Mouse (Mus musculus) lung, embryonic 14.5 days (tissue): ENCODE results near the gene Elf2. TPM values are rescaled to one million over a fixed set of nuclear protein-coding genes. Genes with fewer than 3 reads are reported as not detected.

Experiments used
- ATAC-seq: fragments of 200-750 bp; cut with Nextera tagmentation; 2 replicates; pipeline ENCODE4 v1.8.0; 2017; ENCODE audit warnings: mild to moderate bottlenecking, moderate TSS enrichment, moderate library complexity; ENCODE audit not compliant: insufficient read depth
- DNase-seq: peaks from one replicate; pipeline ENCODE4 v3.0.0-alpha.2; 2015
- H3K27ac ChIP-seq: fragments of 300-500 bp; sonication (generic); 2 replicates; pipeline ENCODE4 v1.5.1; 2014; ENCODE audit warnings: low read depth, mild to moderate bottlenecking, moderate library complexity
- H3K27me3 ChIP-seq: fragments of 300-500 bp; sonication (generic); 2 replicates; pipeline ENCODE4 v1.6.1; 2014; ENCODE audit warnings: low read length, control low read depth; ENCODE audit not compliant: insufficient read depth
- H3K36me3 ChIP-seq: fragments of 300-500 bp; sonication (generic); 2 replicates; pipeline ENCODE4 v1.6.1; 2014; ENCODE audit warnings: control low read depth; ENCODE audit not compliant: insufficient read depth
- H3K4me1 ChIP-seq: fragments of 300-500 bp; sonication (generic); 2 replicates; pipeline ENCODE4 v1.6.1; 2014; ENCODE audit warnings: antibody characterized with exemption, control low read depth; ENCODE audit not compliant: insufficient read depth
- H3K4me2 ChIP-seq: fragments of 300-500 bp; sonication (generic); 2 replicates; pipeline ENCODE4 v1.6.1; 2014; ENCODE audit warnings: mild to moderate bottlenecking
- H3K4me3 ChIP-seq: fragments of 300-500 bp; sonication (generic); 2 replicates; pipeline ENCODE4 v1.5.1; 2014; ENCODE audit warnings: low read depth, low read length
- H3K9ac ChIP-seq: fragments of 300-500 bp; sonication (generic); 2 replicates; pipeline ENCODE4 v1.6.1; 2014
- H3K9me3 ChIP-seq: fragments of 300-500 bp; sonication (generic); 2 replicates; pipeline ENCODE4 v1.6.1; 2016; ENCODE audit warnings: low read depth, low read length, control low read depth
- CTCF ChIP-seq: IDR thresholded peaks from 2 replicates; pipeline ENCODE4 v1.5.1; 2016; ENCODE audit warnings: antibody characterized with exemption, low read depth
- WGBS: fragments of 180-500 bp; shearing (Covaris S2); extraction: QIAGEN DNeasy Blood & Tissue Kit; methylation state at CpG from one replicate; pipeline ENCODE4 v1.1.7; 2014; 5-methylcytosine and 5-hydroxymethylcytosine counted together
- polyA plus RNA-seq: library from polyadenylated mRNA; unstranded; fragments of >200 nt; fragmentation: Nextera tagmentation; extraction: Ambion mirVana; gene quantifications from 2 replicates; pipeline ENCODE4 v1.2.1, GENCODE M21; 2014

The Elf2 gene
- polyA plus RNA-seq, 1 experiment from 2014 or later: 60.8 TPM

DNA sequence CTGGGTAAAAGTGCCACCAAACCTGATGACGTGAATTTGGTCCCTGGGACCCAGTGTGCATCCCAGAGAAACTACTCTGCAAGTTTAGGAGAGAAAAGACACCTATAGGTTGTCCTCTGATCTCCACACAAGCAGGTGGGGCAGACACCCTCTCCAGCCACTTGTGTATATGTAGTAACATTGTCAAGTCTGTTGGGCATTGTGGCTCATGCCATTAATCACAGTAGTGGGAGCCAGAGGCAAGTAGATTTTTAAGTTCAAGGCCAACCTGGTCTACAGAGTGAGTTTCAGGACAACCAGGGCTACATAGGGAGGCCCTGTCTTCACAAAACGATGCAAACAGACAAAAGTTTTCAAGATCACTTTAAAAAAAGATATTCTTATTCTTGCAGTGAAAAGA lies 31.4 kb upstream of the Elf2 start:
- no peak for DNase-seq
- ATAC-seq: no peak

DNA sequence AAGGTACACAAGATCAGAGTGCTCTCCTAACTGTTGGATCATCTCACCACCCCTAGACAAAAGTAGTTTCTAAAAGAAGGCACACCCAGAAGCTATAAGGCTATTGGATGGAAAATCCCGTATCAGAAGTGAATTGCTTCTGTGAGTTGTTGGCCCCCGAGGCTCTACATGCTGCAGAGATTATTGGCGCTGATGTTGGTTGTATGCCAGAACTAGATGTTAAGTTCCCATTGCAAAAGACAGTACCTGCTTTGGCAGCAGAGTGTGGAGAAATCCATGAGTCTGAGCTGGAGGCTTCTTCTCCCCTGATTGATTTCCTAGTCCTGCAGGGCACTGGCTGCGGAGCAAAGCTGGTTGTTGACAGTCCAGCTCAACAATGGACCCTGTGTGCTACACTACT lies 27.5 kb upstream of the Elf2 start:
- Histone ChIP-seq H3K9ac (no peak overlapping the region), H3K27ac (no peak overlapping the region), H3K4me3 (no peak overlapping the region), H3K27me3 (no peaks in the 10 kb centered on the region), H3K4me1 (peaks cover 3% of the 10 kb centered on the region; the same call in 1 of the 2 replicates), H3K9me3 (no peaks in the 10 kb centered on the region), H3K4me2 (no peak overlapping the region), H3K36me3 (no peaks in the 10 kb centered on the region)
- WGBS: 80% methylated on average over 4 of the region's 4 CpGs
- no peak for TF ChIP-seq CTCF
- no peak for ATAC-seq
- DNase-seq: no peak

More for the DNA sequence above, 31.4 kb upstream of the Elf2 start:
- TF ChIP-seq CTCF: no peak
- no peaks in the 10 kb centered on the region for H3K36me3 ChIP-seq
- H3K9me3 ChIP-seq: no peaks in the 10 kb centered on the region
- no peak overlapping the region for H3K4me2 ChIP-seq
- H3K4me3 ChIP-seq: no peak overlapping the region
- H3K4me1 ChIP-seq: no peaks in the 10 kb centered on the region
- H3K9ac ChIP-seq: no peak overlapping the region
- no peak overlapping the region for H3K27ac ChIP-seq
- H3K27me3 ChIP-seq: no peaks in the 10 kb centered on the region
- 68% methylated on average over 2 of the region's 2 CpGs for WGBS

DNA sequence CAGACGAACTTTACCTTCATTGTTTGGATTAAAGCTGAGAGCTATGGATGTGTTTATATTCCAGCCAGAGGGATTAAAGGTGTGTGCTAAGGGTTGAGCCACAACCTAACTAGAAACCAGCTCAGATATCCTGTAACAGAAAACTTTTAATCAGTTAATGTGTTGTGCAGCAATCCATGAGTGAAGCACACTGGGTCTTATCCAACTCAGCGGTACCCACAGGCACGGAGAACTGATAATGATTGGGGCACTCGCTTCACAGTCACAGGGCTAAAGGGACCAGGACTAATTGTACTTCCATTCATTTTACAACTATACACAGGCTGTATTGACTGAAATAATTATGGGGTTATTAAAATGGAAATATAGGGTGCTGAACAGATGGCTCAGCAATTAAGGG lies 26.5 kb upstream of the Elf2 start:
- no peak for ATAC-seq
- Histone ChIP-seq H3K27ac (no peak overlapping the region), H3K4me3 (no peak overlapping the region), H3K4me2 (no peak overlapping the region), H3K9me3 (no peaks in the 10 kb centered on the region), H3K36me3 (no peaks in the 10 kb centered on the region), H3K27me3 (no peaks in the 10 kb centered on the region), H3K4me1 (peaks cover 3% of the 10 kb centered on the region; the same call in 1 of the 2 replicates), H3K9ac (no peak overlapping the region)
- TF ChIP-seq CTCF: no peak
- no peak for DNase-seq
- WGBS: 49% methylated on average over 4 of the region's 4 CpGs

DNA sequence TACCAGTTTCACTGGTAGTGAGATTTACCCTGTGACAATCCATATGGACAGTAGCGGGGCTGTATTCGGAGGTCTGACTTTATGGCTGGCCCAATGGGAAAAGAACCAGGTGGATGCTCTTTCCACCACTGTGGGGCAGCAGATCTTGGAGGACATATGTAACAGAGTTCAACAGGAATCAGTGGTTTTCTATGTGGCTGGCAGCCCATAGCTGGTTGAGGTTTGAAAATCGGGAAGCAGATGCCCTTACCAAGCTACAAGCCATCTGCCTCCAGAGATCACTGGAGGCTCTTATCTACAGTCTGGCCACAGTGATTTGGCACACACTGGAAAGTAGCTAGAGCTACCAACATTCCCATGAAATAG lies 25.0 kb upstream of the Elf2 start:
- H3K4me1 ChIP-seq: peaks cover 3% of the 10 kb centered on the region; the same call in 1 of the 2 replicates

DNA sequence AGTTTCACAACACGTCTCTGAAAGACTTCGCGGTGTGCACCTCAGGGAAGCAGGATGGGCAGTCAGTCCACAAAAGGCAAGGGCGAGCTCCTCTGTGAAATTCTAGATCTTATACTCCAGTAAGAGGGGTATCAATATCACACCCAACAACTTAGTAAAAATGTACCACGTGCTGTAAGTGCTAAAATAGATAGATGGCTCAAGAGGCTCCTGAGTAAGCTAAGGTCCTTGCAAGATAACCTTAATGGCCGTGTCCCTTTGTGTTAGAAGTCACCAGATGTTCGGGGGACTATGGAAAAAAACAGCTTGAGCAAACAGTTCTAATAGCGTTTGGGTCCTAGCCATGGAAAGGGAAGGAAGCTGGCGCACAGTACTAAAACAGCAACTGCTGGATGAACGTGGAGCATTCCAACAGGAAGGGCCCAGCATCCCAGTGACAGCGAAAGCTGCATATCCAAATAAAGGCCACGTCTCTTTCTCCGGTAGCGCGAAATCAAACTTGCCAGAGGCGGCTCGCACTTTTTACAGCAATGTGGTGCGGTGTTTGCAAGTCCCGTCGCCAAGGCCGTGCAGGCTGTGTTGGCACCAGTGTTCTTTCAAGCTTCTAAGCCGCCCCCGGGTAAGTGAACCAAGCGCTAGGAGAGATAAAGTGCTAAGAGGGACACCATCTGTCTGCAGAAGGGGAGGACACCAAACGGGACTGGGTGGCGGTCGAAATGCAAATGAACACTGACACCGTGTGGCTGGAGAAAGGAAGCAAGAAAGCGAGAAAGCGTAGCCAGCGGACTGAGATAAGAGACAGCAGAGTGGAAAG lies 24.4 kb upstream of the Elf2 start:
- Histone ChIP-seq H3K9ac (peak overlapping the region; percentile 30; the same call in 1 of the 2 replicates), H3K4me2 (peak overlapping the region; percentile 70), H3K36me3 (no peaks in the 10 kb centered on the region), H3K27ac (0 out of 2 replicates have a peak overlapping the region, but pooled peaks have one; percentile 44), H3K27me3 (no peaks in the 10 kb centered on the region), H3K9me3 (no peaks in the 10 kb centered on the region), H3K4me3 (peak overlapping the region; percentile 40), H3K4me1 (peaks cover 3% of the 10 kb centered on the region; the same call in 1 of the 2 replicates)
- WGBS: 6% methylated on average over 31 of the region's 31 CpGs
- ATAC-seq (peak; percentile 91), DNase-seq (peak; percentile 92)
- TF ChIP-seq CTCF: peak; percentile 90

More for the DNA sequence above, 25.0 kb upstream of the Elf2 start:
- DNase-seq (no peak), ATAC-seq (no peak)
- no peak overlapping the region for H3K9ac ChIP-seq
- WGBS: 4% methylated on average over 3 of the region's 3 CpGs
- TF ChIP-seq CTCF: no peak
- no peaks in the 10 kb centered on the region for H3K36me3 ChIP-seq
- H3K27me3 ChIP-seq: no peaks in the 10 kb centered on the region
- H3K27ac ChIP-seq: no peak overlapping the region
- H3K4me3 ChIP-seq: no peak overlapping the region
- no peaks in the 10 kb centered on the region for H3K9me3 ChIP-seq
- H3K4me2 ChIP-seq: peak overlapping the region; percentile 70

DNA sequence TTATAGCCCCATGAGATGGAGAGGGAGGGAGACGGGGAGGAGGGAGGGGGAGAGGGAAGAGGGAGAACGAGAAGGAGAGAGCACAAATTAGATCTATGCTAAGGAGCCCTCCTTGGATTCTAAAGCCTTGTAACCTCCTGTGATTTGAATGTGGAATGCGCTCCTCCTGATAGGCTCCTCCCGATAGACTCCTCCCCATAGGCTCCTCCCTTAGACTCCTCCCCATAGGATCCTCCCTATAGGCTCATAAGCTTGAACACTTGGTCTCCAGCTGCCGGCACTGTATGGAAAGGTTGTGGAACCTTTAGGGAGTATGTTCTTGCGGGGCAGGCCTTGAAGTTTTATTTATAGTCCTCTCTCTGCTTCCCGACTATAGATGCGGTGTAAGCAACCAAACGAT lies 20.6 kb upstream of the Elf2 start:
- Histone ChIP-seq H3K9ac (no peak overlapping the region), H3K4me1 (peaks cover 8% of the 10 kb centered on the region; the same call in 1 of the 2 replicates), H3K27me3 (no peaks in the 10 kb centered on the region), H3K4me3 (no peak overlapping the region), H3K9me3 (no peaks in the 10 kb centered on the region), H3K4me2 (peak overlapping the region; percentile 28), H3K36me3 (no peaks in the 10 kb centered on the region), H3K27ac (no peak overlapping the region)
- no peak for TF ChIP-seq CTCF
- WGBS: 28% methylated on average over 9 of the region's 9 CpGs
- no peak for ATAC-seq
- peak; percentile 53 for DNase-seq

DNA sequence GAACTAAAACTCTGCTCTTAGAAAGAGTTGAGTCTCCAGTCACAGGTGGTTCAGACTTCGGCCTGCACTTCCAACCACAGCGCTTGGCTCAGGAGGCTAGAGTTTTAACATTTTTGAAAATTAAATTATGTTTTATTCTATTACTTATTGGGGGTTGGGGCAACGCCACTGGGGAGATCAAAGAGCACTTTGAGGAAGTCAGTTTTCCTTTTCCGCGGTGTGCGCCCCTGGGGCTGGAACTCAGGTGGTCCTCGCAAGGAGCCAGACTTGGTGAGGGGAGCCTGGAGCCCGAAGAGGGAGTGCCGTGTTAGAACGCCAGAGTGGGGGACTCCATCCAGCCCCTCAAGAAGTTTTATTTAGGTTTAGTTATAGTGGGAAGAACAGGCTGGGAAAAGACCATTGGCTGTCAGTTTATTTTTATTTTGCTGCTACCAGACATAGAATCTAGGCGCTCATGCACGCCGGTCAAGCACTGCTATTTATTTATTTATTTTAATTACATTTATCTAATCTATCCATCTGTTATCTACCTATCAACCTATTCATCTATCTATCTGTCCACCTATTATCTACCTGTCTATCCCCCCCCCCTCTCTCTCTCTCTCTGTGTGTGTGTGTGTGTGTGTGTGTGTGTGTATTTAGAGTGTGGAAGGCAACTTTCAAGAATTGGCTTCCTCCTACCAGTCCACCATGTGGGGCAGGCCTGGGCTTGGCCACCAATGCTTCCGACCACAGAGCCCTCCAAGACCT lies 19.3 kb upstream of the Elf2 start:
- WGBS: 17% methylated on average over 14 of the region's 14 CpGs
- H3K4me1 ChIP-seq: peaks cover 8% of the 10 kb centered on the region; the same call in 1 of the 2 replicates
- H3K4me2 ChIP-seq: peak overlapping the region; percentile 91
- no peak overlapping the region for H3K27ac ChIP-seq
- no peak overlapping the region for H3K9ac ChIP-seq
- no peaks in the 10 kb centered on the region for H3K27me3 ChIP-seq
- DNase-seq: no peak
- peak overlapping the region; percentile 64 for H3K4me3 ChIP-seq
- ATAC-seq: no peak
- H3K9me3 ChIP-seq: no peaks in the 10 kb centered on the region
- TF ChIP-seq CTCF: no peak
- H3K36me3 ChIP-seq: no peaks in the 10 kb centered on the region
